Mouse (Mus musculus): ENCODE measurements around the gene Xrcc4. TPM values are rescaled to one million over a fixed set of nuclear protein-coding genes. Genes with fewer than 3 reads are reported as not detected.
A peak's percentile ranks its signal among the peaks of the same experiment; 100 is the strongest.

Xrcc4 gene
- polyA plus RNA-seq, 1 experiment from 2014 or later, result 12.5 TPM

GRCm38 (mm10) chr13:89739696-89740242, 349.6 kb downstream of the Xrcc4 start:
- H3K9me3 ChIP-seq (ENCODE audit: control insufficient read depth, low read length), result no peaks in the 10 kb centered on the region
- under 1% methylated on average over 24 of the region's 24 CpGs for WGBS
- no peaks in the 10 kb centered on the region for H3K36me3 ChIP-seq (ENCODE audit: control insufficient read depth, insufficient read depth, low read length)
- peak overlapping the region; percentile 91 for H3K4me2 ChIP-seq (ENCODE audit: low read depth, low read length)
- H3K4me1 ChIP-seq (ENCODE audit: control insufficient read depth, insufficient read depth, low read length), result peaks cover 19% of the 10 kb centered on the region
- peak; percentile 50 for ATAC-seq
- H3K9ac ChIP-seq (ENCODE audit: low read depth, low read length), result peak overlapping the region; percentile 71
- peak overlapping the region; percentile 85 for H3K27ac ChIP-seq (ENCODE audit: low read length)
- peak overlapping the region; percentile 70 for H3K4me3 ChIP-seq (ENCODE audit: low read length)
- 0 out of 2 replicates have a peak, but pooled peaks cover 7% of the 10 kb centered on the region for H3K27me3 ChIP-seq (replicated peaks; ENCODE audit: control insufficient read depth, insufficient read depth, low read length)

GRCm38 (mm10) chr13:89738776-89739695, 350.4 kb downstream of the Xrcc4 start:
- peak; percentile 88 for ATAC-seq
- 3% methylated on average over 31 of the region's 31 CpGs for WGBS

GRCm38 (mm10) chr13:89738275-89738674, 351.1 kb downstream of the Xrcc4 start:
- Histone ChIP-seq H3K9ac (ENCODE audit: low read depth, low read length) (no peak overlapping the region), H3K4me2 (ENCODE audit: low read depth, low read length) (no peak overlapping the region), H3K27me3 (replicated peaks; ENCODE audit: control insufficient read depth, insufficient read depth, low read length) (0 out of 2 replicates have a peak, but pooled peaks cover 4% of the 10 kb centered on the region), H3K36me3 (ENCODE audit: control insufficient read depth, insufficient read depth, low read length) (no peaks in the 10 kb centered on the region), H3K27ac (ENCODE audit: low read length) (no peak overlapping the region), H3K9me3 (ENCODE audit: control insufficient read depth, low read length) (no peaks in the 10 kb centered on the region), H3K4me3 (ENCODE audit: low read length) (no peak overlapping the region), H3K4me1 (ENCODE audit: control insufficient read depth, insufficient read depth, low read length) (peaks cover 19% of the 10 kb centered on the region)
- 64% methylated on average over 2 of the region's 2 CpGs for WGBS
- no peak for ATAC-seq

More at GRCm38 (mm10) chr13:89738776-89739695, 350.4 kb downstream of the Xrcc4 start:
- no peaks in the 10 kb centered on the region for H3K36me3 ChIP-seq (ENCODE audit: control insufficient read depth, insufficient read depth, low read length)
- peak overlapping the region; percentile 71 for H3K9ac ChIP-seq (ENCODE audit: low read depth, low read length)
- no peaks in the 10 kb centered on the region for H3K9me3 ChIP-seq (ENCODE audit: control insufficient read depth, low read length)
- peak overlapping the region; percentile 91 for H3K4me2 ChIP-seq (ENCODE audit: low read depth, low read length)
- H3K4me1 ChIP-seq (ENCODE audit: control insufficient read depth, insufficient read depth, low read length), result peaks cover 19% of the 10 kb centered on the region
- 0 out of 2 replicates have a peak, but pooled peaks cover 7% of the 10 kb centered on the region for H3K27me3 ChIP-seq (replicated peaks; ENCODE audit: control insufficient read depth, insufficient read depth, low read length)
- peak overlapping the region; percentile 70 for H3K4me3 ChIP-seq (ENCODE audit: low read length)
- peak overlapping the region; percentile 85 for H3K27ac ChIP-seq (ENCODE audit: low read length)

GRCm38 (mm10) chr13:89735111-89735510, 354.3 kb downstream of the Xrcc4 start:
- no peak overlapping the region for H3K4me2 ChIP-seq (ENCODE audit: low read depth, low read length)
- ATAC-seq, result no peak
- WGBS, result 33% methylated on average over 5 of the region's 5 CpGs
- no peaks in the 10 kb centered on the region for H3K27me3 ChIP-seq (replicated peaks; ENCODE audit: control insufficient read depth, insufficient read depth, low read length)
- no peaks in the 10 kb centered on the region for H3K9me3 ChIP-seq (ENCODE audit: control insufficient read depth, low read length)
- H3K4me3 ChIP-seq (ENCODE audit: low read length), result no peak overlapping the region
- no peak overlapping the region for H3K27ac ChIP-seq (ENCODE audit: low read length)
- no peaks in the 10 kb centered on the region for H3K36me3 ChIP-seq (ENCODE audit: control insufficient read depth, insufficient read depth, low read length)
- no peak overlapping the region for H3K9ac ChIP-seq (ENCODE audit: low read depth, low read length)
- peaks cover 3% of the 10 kb centered on the region; the same call in 1 of the 2 replicates for H3K4me1 ChIP-seq (ENCODE audit: control insufficient read depth, insufficient read depth, low read length)

GRCm38 (mm10) chr13:89726492-89726891, 362.9 kb downstream of the Xrcc4 start:
- no peak for ATAC-seq
- no peaks in the 10 kb centered on the region for H3K27me3 ChIP-seq (replicated peaks; ENCODE audit: control insufficient read depth, insufficient read depth, low read length)
- H3K4me3 ChIP-seq (ENCODE audit: low read length), result no peak overlapping the region
- no peaks in the 10 kb centered on the region for H3K4me1 ChIP-seq (ENCODE audit: control insufficient read depth, insufficient read depth, low read length)
- no peaks in the 10 kb centered on the region for H3K36me3 ChIP-seq (ENCODE audit: control insufficient read depth, insufficient read depth, low read length)
- no peak overlapping the region for H3K27ac ChIP-seq (ENCODE audit: low read length)
- H3K4me2 ChIP-seq (ENCODE audit: low read depth, low read length), result no peak overlapping the region
- H3K9me3 ChIP-seq (ENCODE audit: control insufficient read depth, low read length), result no peaks in the 10 kb centered on the region
- WGBS, result 69% methylated on average over 2 of the region's 2 CpGs
- no peak overlapping the region for H3K9ac ChIP-seq (ENCODE audit: low read depth, low read length)

Other genes with a start within 250 kb of the Xrcc4 start
- gene Tmem167, start 485 bp downstream of the Xrcc4 start, polyA plus RNA-seq (2015; fragmentation: Nextera tagmentation; extraction: Ambion mirVana), result 46.4 and 47.9 TPM in 2 replicates